Mouse (Mus musculus) brain, embryonic 14.5 days (tissue): ENCODE results near the gene Als2.

Experiments used
- CTCF ChIP-seq: fragments of 200-500 bp; IDR thresholded peaks from 2 replicates; pipeline ENCODE4 v1.5.1; 2012; ENCODE audit warnings: inconsistent platforms, mild to moderate bottlenecking, moderate library complexity, borderline replicate concordance; ENCODE audit not compliant: insufficient read depth, insufficient read length; ENCODE audit errors: extremely low read depth
- POLR2A ChIP-seq: fragments of 200-500 bp; IDR thresholded peaks from 2 replicates; pipeline ENCODE4 v1.6.1; 2012; ENCODE audit warnings: mild to moderate bottlenecking, inconsistent platforms, borderline replicate concordance; ENCODE audit not compliant: poor library complexity, insufficient read depth, insufficient read length, severe bottlenecking; ENCODE audit errors: extremely low read depth

- TF ChIP-seq CTCF (no peak), POLR2A (no peak)
Measured at GRCm38 (mm10) chr1:59173023-59173422, 64.0 kb downstream of the Als2 start.
